Mouse (Mus musculus): ENCODE results near the gene Ankra2. TPM values are rescaled to one million over a fixed set of nuclear protein-coding genes. Genes with fewer than 3 reads are reported as not detected.

Ankra2 gene
- polyA plus RNA-seq, 1 experiment from 2014 or later: 23.6 TPM

DNA sequence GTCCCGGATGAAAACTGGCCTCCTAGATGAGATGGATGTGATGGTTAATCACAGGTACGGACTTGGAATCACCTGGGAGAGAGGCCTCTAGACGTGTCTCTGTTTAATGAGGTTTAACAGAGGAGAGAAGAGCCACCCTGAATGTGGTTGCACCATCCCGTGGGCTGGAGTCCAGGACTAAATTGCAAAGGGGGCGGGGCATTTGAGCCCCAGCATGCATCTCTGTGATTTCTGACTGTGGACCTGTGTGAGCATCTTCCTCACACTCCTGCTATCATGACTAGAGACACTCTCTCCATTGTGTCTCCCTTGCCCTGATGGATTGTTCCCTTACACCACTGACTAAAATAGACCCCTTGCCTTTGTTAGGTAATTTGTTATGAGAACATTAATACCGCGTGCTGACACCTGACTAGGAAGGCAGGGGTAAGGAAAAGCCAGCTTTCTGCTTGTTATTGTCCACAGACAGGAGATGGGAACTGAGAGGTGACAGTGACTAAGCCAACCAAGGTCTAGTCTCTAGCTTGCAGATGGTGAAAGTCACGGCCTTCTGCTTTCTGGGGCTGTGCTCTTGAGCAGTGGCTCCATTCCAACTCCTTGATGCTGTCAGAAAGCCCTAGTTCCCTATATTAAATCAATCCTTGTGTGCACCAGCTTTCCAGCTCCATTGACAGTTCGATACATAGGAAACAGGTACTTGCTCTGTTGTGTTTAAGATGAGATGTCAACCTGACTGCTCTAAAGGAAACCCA lies 21.2 kb upstream of the Ankra2 start:
- Histone ChIP-seq H3K4me1 (replicated peaks; ENCODE audit: insufficient read depth, low read length) (no peaks in the 10 kb centered on the region), H3K36me3 (ENCODE audit: insufficient read depth, low read length) (no peaks in the 10 kb centered on the region), H3K9me3 (replicated peaks; ENCODE audit: low read length) (no peaks in the 10 kb centered on the region), H3K4me3 (replicated peaks; ENCODE audit: low read depth, low read length) (no peak overlapping the region), H3K9ac (ENCODE audit: low read depth, low read length) (no peak overlapping the region), H3K27ac (no peak overlapping the region), H3K27me3 (ENCODE audit: insufficient read depth, low read length) (no peaks in the 10 kb centered on the region), H3K4me2 (ENCODE audit: low read length) (no peak overlapping the region)
- ATAC-seq (replicated peaks; ENCODE audit: low FRiP score, low read depth): no peak
- TF ChIP-seq CTCF (IDR thresholded peaks at IDR 0.05; ENCODE audit: low read depth): no peak
- 58% methylated on average over 9 of the region's 9 CpGs for WGBS
- DNase-seq (ENCODE audit: low spot score): no peak

DNA sequence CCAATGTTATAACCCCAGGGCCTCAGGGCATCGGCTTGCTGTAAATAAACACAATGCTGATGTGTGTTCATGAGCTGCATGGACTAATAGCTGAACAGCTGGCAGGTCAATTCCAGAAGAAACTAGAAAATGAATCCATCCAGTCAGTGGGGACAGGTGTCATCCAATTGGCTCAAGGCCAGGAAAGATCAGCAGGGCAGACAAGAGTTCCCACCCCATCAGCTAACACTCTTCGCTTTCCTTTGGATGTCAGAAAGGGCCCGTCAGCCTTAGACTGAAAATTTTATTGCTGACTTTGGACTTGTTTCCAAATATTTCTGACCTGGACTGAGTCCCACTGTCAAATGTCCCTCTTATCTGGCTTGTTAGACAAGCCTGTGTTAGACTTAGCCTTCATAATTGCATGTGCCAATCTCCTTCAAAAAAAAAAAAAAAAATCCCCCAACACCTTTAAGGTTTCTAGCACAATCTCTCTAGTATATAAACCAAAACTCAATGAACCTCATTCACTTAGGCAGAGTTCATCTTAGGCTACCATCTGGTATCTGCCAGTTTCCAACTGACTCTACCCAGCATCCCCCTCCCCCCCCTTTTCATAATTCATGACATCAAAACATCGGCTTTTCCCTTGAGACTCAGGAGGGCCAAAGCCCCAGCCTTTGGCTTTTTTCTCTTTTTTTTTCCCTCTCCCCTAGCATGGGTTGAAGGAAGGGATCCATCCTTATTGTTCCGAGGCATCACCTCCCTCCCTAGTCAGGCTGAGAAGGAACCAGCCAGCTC lies 18.1 kb upstream of the Ankra2 start:
- no peaks in the 10 kb centered on the region for H3K9me3 ChIP-seq (replicated peaks; ENCODE audit: low read length)
- ATAC-seq (replicated peaks; ENCODE audit: low FRiP score, low read depth): no peak
- 56% methylated on average over 5 of the region's 5 CpGs for WGBS
- no peak for TF ChIP-seq CTCF (IDR thresholded peaks at IDR 0.05; ENCODE audit: low read depth)
- H3K27ac ChIP-seq: no peak overlapping the region
- H3K9ac ChIP-seq (ENCODE audit: low read depth, low read length): no peak overlapping the region
- H3K4me3 ChIP-seq (replicated peaks; ENCODE audit: low read depth, low read length): no peak overlapping the region
- H3K27me3 ChIP-seq (ENCODE audit: insufficient read depth, low read length): no peaks in the 10 kb centered on the region
- no peak overlapping the region for H3K4me2 ChIP-seq (ENCODE audit: low read length)
- peaks cover 19% of the 10 kb centered on the region for H3K36me3 ChIP-seq (ENCODE audit: insufficient read depth, low read length)
- DNase-seq (ENCODE audit: low spot score): no peak
- H3K4me1 ChIP-seq (replicated peaks; ENCODE audit: insufficient read depth, low read length): no peaks in the 10 kb centered on the region

DNA sequence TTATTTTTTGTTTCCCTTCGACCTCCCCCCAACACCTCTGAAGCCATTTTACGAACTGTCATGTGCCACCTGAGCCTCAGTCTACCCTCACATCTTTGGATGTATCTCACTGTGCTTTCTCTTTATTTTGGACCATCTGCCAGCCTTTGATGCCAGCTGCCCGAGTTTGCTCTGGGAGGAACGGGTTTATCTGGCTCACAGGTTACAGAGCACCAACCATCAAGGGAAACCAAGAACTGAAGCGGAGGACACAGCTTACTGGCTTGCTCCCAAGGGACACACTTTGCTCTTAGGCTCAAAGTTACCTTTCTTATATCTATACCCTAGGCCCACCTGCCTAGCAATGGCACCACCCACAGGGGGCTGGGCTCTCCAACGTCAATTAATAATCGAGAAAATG lies 17.5 kb upstream of the Ankra2 start:
- Histone ChIP-seq H3K4me2 (ENCODE audit: low read length) (no peak overlapping the region), H3K27me3 (ENCODE audit: insufficient read depth, low read length) (no peaks in the 10 kb centered on the region), H3K9ac (ENCODE audit: low read depth, low read length) (no peak overlapping the region), H3K36me3 (ENCODE audit: insufficient read depth, low read length) (peaks cover 23% of the 10 kb centered on the region), H3K4me3 (replicated peaks; ENCODE audit: low read depth, low read length) (no peak overlapping the region), H3K27ac (no peak overlapping the region), H3K4me1 (replicated peaks; ENCODE audit: insufficient read depth, low read length) (no peaks in the 10 kb centered on the region), H3K9me3 (replicated peaks; ENCODE audit: low read length) (no peaks in the 10 kb centered on the region)
- no peak for ATAC-seq (replicated peaks; ENCODE audit: low FRiP score, low read depth)
- no peak for DNase-seq (ENCODE audit: low spot score)
- no peak for TF ChIP-seq CTCF (IDR thresholded peaks at IDR 0.05; ENCODE audit: low read depth)
- WGBS: 58% methylated on average over 7 of the region's 7 CpGs

DNA sequence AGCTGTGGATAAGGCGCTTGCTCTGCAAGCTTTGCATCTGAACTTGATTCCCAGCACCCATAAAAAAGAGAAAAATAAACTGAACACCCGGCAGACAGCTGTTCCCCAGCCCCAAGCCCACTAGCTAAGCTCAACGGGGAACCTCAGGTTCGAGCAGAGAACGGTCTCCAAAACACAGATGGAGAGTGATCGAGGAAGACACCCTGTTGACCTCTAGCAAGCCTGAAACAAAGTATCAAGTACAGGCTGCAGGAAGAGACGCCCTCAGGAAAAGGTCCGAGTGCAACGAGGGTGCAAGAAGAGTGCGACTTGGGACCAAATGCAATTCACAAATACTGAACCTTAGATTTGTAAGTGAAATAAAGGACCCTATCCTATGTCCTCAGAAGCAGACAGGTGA lies 13.3 kb upstream of the Ankra2 start:
- Histone ChIP-seq H3K9ac (ENCODE audit: low read depth, low read length) (no peak overlapping the region), H3K27ac (no peak overlapping the region), H3K9me3 (replicated peaks; ENCODE audit: low read length) (no peaks in the 10 kb centered on the region), H3K27me3 (ENCODE audit: insufficient read depth, low read length) (no peaks in the 10 kb centered on the region), H3K4me1 (replicated peaks; ENCODE audit: insufficient read depth, low read length) (no peaks in the 10 kb centered on the region), H3K36me3 (ENCODE audit: insufficient read depth, low read length) (peaks cover 54% of the 10 kb centered on the region), H3K4me2 (ENCODE audit: low read length) (no peak overlapping the region), H3K4me3 (replicated peaks; ENCODE audit: low read depth, low read length) (no peak overlapping the region)
- WGBS: 88% methylated on average over 10 of the region's 10 CpGs
- no peak for DNase-seq (ENCODE audit: low spot score)
- TF ChIP-seq CTCF (IDR thresholded peaks at IDR 0.05; ENCODE audit: low read depth): no peak
- no peak for ATAC-seq (replicated peaks; ENCODE audit: low FRiP score, low read depth)

DNA sequence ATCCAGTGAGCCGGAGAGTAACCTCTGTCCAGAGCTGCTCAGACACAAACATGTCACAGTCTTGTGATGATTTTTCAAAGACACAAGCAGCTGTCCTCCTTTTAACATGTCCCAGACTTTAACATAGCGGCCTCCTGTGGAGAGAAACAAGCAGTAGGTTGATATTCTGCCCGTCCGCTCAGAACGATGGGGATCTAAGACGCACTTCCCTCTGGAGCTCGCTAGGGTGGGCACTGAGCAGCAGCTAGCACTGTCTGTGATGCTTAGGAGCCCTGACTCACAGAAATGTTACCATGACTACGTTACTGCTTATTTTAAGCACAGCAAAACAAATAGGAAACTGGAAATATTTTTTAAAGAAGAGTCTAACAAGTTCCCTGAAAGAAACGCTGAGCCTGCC lies 8.0 kb upstream of the Ankra2 start:
- DNase-seq (ENCODE audit: low spot score): peak; percentile 38
- no peak for ATAC-seq (replicated peaks; ENCODE audit: low FRiP score, low read depth)
- Histone ChIP-seq H3K36me3 (ENCODE audit: insufficient read depth, low read length) (peaks cover 50% of the 10 kb centered on the region), H3K27me3 (ENCODE audit: insufficient read depth, low read length) (no peaks in the 10 kb centered on the region), H3K4me3 (replicated peaks; ENCODE audit: low read depth, low read length) (no peak overlapping the region), H3K9me3 (replicated peaks; ENCODE audit: low read length) (no peaks in the 10 kb centered on the region), H3K4me2 (ENCODE audit: low read length) (no peak overlapping the region), H3K27ac (no peak overlapping the region), H3K4me1 (replicated peaks; ENCODE audit: insufficient read depth, low read length) (no peaks in the 10 kb centered on the region), H3K9ac (ENCODE audit: low read depth, low read length) (no peak overlapping the region)
- no peak for TF ChIP-seq CTCF (IDR thresholded peaks at IDR 0.05; ENCODE audit: low read depth)
- WGBS: 77% methylated on average over 9 of the region's 9 CpGs

DNA sequence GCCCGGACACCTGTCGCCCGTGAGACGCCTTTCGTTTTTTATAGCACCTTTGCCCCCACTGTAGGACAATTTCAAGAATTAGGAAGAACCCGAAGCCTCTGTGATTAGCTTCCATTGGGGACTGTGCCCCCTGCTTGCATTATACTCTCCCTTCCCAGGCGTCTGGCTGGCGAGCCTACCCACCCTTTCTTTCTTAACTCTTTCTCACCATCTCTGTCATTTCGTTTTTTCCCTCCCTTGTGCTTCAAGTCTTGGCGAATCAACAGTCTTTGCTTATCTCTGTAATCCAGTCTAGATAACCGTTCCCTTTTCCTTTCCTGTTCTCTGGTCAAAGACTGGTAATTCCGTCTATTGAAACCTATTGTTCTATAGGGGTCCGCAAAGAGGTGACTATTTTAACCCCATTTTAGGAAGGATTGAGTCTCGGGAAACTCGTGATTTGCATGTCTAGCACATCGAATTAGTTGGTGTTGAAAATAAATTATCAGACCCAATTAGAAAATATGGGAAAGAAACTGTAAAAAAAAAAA lies 649 bp downstream of the Ankra2 start:
- Histone ChIP-seq H3K4me3 (replicated peaks; ENCODE audit: low read depth, low read length) (peak overlapping the region; percentile 68), H3K27me3 (ENCODE audit: insufficient read depth, low read length) (no peaks in the 10 kb centered on the region), H3K4me2 (ENCODE audit: low read length) (peak overlapping the region; percentile 81), H3K9me3 (replicated peaks; ENCODE audit: low read length) (no peaks in the 10 kb centered on the region), H3K4me1 (replicated peaks; ENCODE audit: insufficient read depth, low read length) (peaks cover 3% of the 10 kb centered on the region; the same call in 1 of the 2 replicates), H3K36me3 (ENCODE audit: insufficient read depth, low read length) (peaks cover 11% of the 10 kb centered on the region), H3K27ac (peak overlapping the region; percentile 78), H3K9ac (ENCODE audit: low read depth, low read length) (peak overlapping the region; percentile 75)
- under 1% methylated on average over 16 of the region's 16 CpGs for WGBS
- 0 out of 2 replicates have a peak, but pooled peaks have one; percentile 9 for ATAC-seq (replicated peaks; ENCODE audit: low FRiP score, low read depth)
- peak; percentile 22; the same call in 1 of the 2 replicates for TF ChIP-seq CTCF (IDR thresholded peaks at IDR 0.05; ENCODE audit: low read depth)
- DNase-seq (ENCODE audit: low spot score): peak; percentile 42

Data from kidney, postnatal 0 days (tissue).